18 mouse cellular contexts compared by ENCODE assay signal in genomic region chr2:152057252-152057563, GRCm38 (mm10). TPM values are rescaled to one million over a fixed set of nuclear protein-coding genes. Genes with fewer than 3 reads are reported as not detected.
DNase-seq lines count a peak whose midpoint lies in the region; ATAC-seq lines count a peak whose summit lies in the region.
"Had no signal": no experiment of that assay in that cellular context is flagged by ENCODE, and none has a peak within 500 bp of the region (broad histone marks: within the 10 kb centered on the region; RNA-seq: fewer than 3 reads in every experiment).

No protein-coding gene starts in this region.

- DNase-seq in forebrain, embryonic 10.5 days (ENCODE audit: extremely low spot score, low spot score), result no peak
- no peak for DNase-seq in forebrain, embryonic 11.5 days (ENCODE audit: low spot score)
- no peak for DNase-seq in neural tube, embryonic 10.5 days (ENCODE audit: extremely low spot score, low spot score)
- no peak for DNase-seq in thymus, postnatal 10 days (ENCODE audit: low spot score in 2 of 2)
- no peak for DNase-seq in thymus, adult 18-20 months
- DNase-seq: adrenal gland, postnatal 36 days; kidney, adult 18-20 months; thymus, postnatal 36 days had no signal

- H3K27me3 ChIP-seq in forebrain, embryonic 10.5 days (ENCODE audit: poor library complexity, severe bottlenecking), result peaks cover 75% of the 10 kb centered on the region
- peaks cover 2% of the 10 kb centered on the region for H3K27me3 ChIP-seq in forebrain, embryonic 11.5 days (ENCODE audit: control insufficient read depth, insufficient read depth, low read length)
- peaks cover 29% of the 10 kb centered on the region for H3K27me3 ChIP-seq in neural tube, embryonic 13.5 days
- H3K27me3 ChIP-seq in hindbrain, embryonic 16.5 days (replicated peaks; ENCODE audit: control insufficient read depth, insufficient read depth, low read length), result no peaks in the 10 kb centered on the region; the same call in 1 of the 2 replicates

- no peaks in the 10 kb centered on the region for H3K36me3 ChIP-seq in forebrain, embryonic 10.5 days (replicated peaks)
- H3K36me3 ChIP-seq in forebrain, embryonic 11.5 days (ENCODE audit: control insufficient read depth, insufficient read depth, low read length), result no peaks in the 10 kb centered on the region
- H3K36me3 ChIP-seq in neural tube, embryonic 13.5 days, result no peaks in the 10 kb centered on the region
- no peaks in the 10 kb centered on the region for H3K36me3 ChIP-seq in hindbrain, embryonic 16.5 days (ENCODE audit: control insufficient read depth, insufficient read depth, low read length)
- H3K36me3 ChIP-seq: embryonic facial prominence, embryonic 15.5 days; heart, embryonic 10.5 days; lung, embryonic 15.5 days; neural tube, embryonic 12.5 days had no signal

- ATAC-seq in forebrain, embryonic 11.5 days (replicated peaks; ENCODE audit: low FRiP score), result no peak
- no peak for ATAC-seq in neural tube, embryonic 13.5 days (ENCODE audit: low read depth)
- 0 out of 2 replicates have a peak, but pooled peaks have one; percentile 10 for ATAC-seq in hindbrain, embryonic 16.5 days

- H3K27ac ChIP-seq in forebrain, embryonic 10.5 days, result peak overlapping the region; percentile 69; the same call in 1 of the 2 replicates
- H3K27ac ChIP-seq in forebrain, embryonic 11.5 days (ENCODE audit: low read depth, low read length), result no peak overlapping the region
- H3K27ac ChIP-seq in neural tube, embryonic 13.5 days (replicated peaks), result 0 out of 2 replicates have a peak overlapping the region, but pooled peaks have one; percentile 54
- H3K27ac ChIP-seq in hindbrain, embryonic 16.5 days (ENCODE audit: low read depth, low read length), result peak overlapping the region; percentile 8; the same call in 1 of the 2 replicates
- H3K27ac ChIP-seq: embryonic facial prominence, embryonic 15.5 days; heart, embryonic 10.5 days; kidney, postnatal 0 days; liver, embryonic 14.5 days; lung, embryonic 15.5 days; macrophage; neural tube, embryonic 12.5 days had no signal

- WGBS in forebrain, embryonic 10.5 days, result 72% methylated on average over 9 of the region's 9 CpGs
- 74% methylated on average over 9 of the region's 9 CpGs for WGBS in forebrain, embryonic 11.5 days
- WGBS in neural tube, embryonic 13.5 days, result 75% methylated on average over 9 of the region's 9 CpGs
- 66% methylated on average over 9 of the region's 9 CpGs for WGBS in hindbrain, embryonic 16.5 days

- H3K4me2 ChIP-seq in forebrain, embryonic 11.5 days (ENCODE audit: low read depth, low read length, severe bottlenecking), result no peak overlapping the region
- no peak overlapping the region for H3K4me2 ChIP-seq in neural tube, embryonic 13.5 days
- H3K4me2 ChIP-seq in hindbrain, embryonic 16.5 days (ENCODE audit: low read length), result no peak overlapping the region
- H3K4me2 ChIP-seq: embryonic facial prominence, embryonic 15.5 days; lung, embryonic 15.5 days had no signal

- H3K9ac ChIP-seq in forebrain, embryonic 11.5 days (ENCODE audit: low read length), result no peak overlapping the region; the same call in 1 of the 2 replicates
- H3K9ac ChIP-seq in neural tube, embryonic 13.5 days, result peak overlapping the region; percentile 45; the same call in 1 of the 2 replicates
- H3K9ac ChIP-seq in hindbrain, embryonic 16.5 days (ENCODE audit: low read depth, low read length), result no peak overlapping the region
- H3K9ac ChIP-seq: embryonic facial prominence, embryonic 15.5 days; liver, embryonic 14.5 days; lung, embryonic 15.5 days had no signal

- H3K4me1 ChIP-seq in forebrain, embryonic 10.5 days, result peaks cover 36% of the 10 kb centered on the region
- H3K4me1 ChIP-seq in forebrain, embryonic 11.5 days (replicated peaks; ENCODE audit: control insufficient read depth, insufficient read depth, low read length), result peaks cover 15% of the 10 kb centered on the region
- H3K4me1 ChIP-seq in neural tube, embryonic 13.5 days (replicated peaks), result peaks cover 19% of the 10 kb centered on the region
- peaks cover 3% of the 10 kb centered on the region; the same call in 1 of the 2 replicates for H3K4me1 ChIP-seq in hindbrain, embryonic 16.5 days (ENCODE audit: control insufficient read depth, insufficient read depth, low read depth, low read length)
- H3K4me1 ChIP-seq: embryonic facial prominence, embryonic 15.5 days; lung, embryonic 15.5 days had no signal

- H3K4me3 ChIP-seq in forebrain, embryonic 10.5 days, result no peak overlapping the region
- H3K4me3 ChIP-seq in forebrain, embryonic 11.5 days (ENCODE audit: low read depth, low read length), result no peak overlapping the region
- H3K4me3 ChIP-seq in neural tube, embryonic 13.5 days, result no peak overlapping the region
- H3K4me3 ChIP-seq in hindbrain, embryonic 16.5 days (ENCODE audit: low read length), result no peak overlapping the region
- H3K4me3 ChIP-seq: embryonic facial prominence, embryonic 15.5 days; heart, embryonic 10.5 days; lung, embryonic 15.5 days; neural tube, embryonic 12.5 days had no signal

- H3K9me3 ChIP-seq in forebrain, embryonic 10.5 days, result no peaks in the 10 kb centered on the region
- no peaks in the 10 kb centered on the region for H3K9me3 ChIP-seq in forebrain, embryonic 11.5 days (ENCODE audit: control insufficient read depth, low read length)
- no peaks in the 10 kb centered on the region for H3K9me3 ChIP-seq in neural tube, embryonic 13.5 days
- H3K9me3 ChIP-seq in hindbrain, embryonic 16.5 days (ENCODE audit: control insufficient read depth, low read length), result no peaks in the 10 kb centered on the region
- H3K9me3 ChIP-seq: embryonic facial prominence, embryonic 15.5 days; heart, embryonic 10.5 days; lung, embryonic 15.5 days; neural tube, embryonic 12.5 days had no signal

RNA-seq across cellular contexts. Expression of gene Scrt2, which starts 24.1 kb away (rescaled TPM):
- 1.1 and 2.4 TPM in 2 replicates for polyA plus RNA-seq in forebrain, embryonic 10.5 days (2016; fragmentation: Nextera tagmentation; extraction: Ambion mirVana)
- 10.0 and 11.3 TPM in 2 replicates for polyA plus RNA-seq in forebrain, embryonic 11.5 days (2014; fragmentation: Nextera tagmentation; extraction: Ambion mirVana)
- 30.0 and 30.2 TPM in 2 replicates for polyA plus RNA-seq in neural tube, embryonic 13.5 days (2015; fragmentation: Nextera tagmentation; extraction: Ambion mirVana)
- 7.6 and 8.0 TPM in 2 replicates for polyA plus RNA-seq in hindbrain, embryonic 16.5 days (2015; fragmentation: Nextera tagmentation; extraction: Ambion mirVana)
- polyA plus RNA-seq: heart, embryonic 10.5 days; heart, postnatal 0 days; kidney, postnatal 0 days; lung, embryonic 15.5 days; macrophage had no signal

RNA-seq across cellular contexts. Expression of gene Srxn1, which starts 48.1 kb away (rescaled TPM):
- 14.6 and 14.9 TPM in 2 replicates for polyA plus RNA-seq in forebrain, embryonic 10.5 days (2016; fragmentation: Nextera tagmentation; extraction: Ambion mirVana)
- 14.3 and 15.0 TPM in 2 replicates for polyA plus RNA-seq in forebrain, embryonic 11.5 days (2014; fragmentation: Nextera tagmentation; extraction: Ambion mirVana)
- polyA plus RNA-seq in neural tube, embryonic 13.5 days (2015; fragmentation: Nextera tagmentation; extraction: Ambion mirVana), result 19.0 TPM in 2 replicates
- 28.6 and 32.1 TPM in 2 replicates for polyA plus RNA-seq in hindbrain, embryonic 16.5 days (2015; fragmentation: Nextera tagmentation; extraction: Ambion mirVana)
